Comparison of ENCODE assay signal across 25 mouse cellular contexts in the genomic region with DNA sequence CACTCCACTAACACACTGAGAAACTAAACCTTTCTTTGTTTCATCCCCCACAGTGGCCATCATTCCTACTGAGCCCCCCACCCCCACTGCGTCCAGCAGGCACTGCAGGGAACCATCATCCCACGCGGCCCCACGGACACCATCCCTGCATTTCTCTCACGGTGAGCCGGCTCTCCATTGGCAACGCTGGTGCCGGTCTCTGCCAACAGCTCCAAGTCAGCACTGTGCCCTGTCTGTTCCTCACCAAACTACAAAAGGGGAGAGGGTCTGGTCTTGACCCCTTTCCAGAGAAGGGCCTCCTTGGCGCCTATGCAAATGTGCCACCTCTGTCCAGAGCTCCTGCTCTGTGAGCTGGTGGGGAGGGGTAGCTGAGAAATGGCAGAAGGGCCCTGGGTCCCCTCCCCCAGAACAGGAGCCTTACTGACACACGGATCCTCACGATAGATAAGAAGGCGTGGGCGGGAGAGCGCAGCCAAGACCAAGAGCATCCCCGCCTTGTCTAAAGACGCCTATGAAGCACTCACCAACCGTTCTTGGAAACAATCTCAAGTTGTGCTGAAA.
DNase-seq lines count a peak whose midpoint lies in the region; ATAC-seq and TF ChIP-seq lines count a peak whose summit lies in the region.
"Had no signal": no experiment of that assay in that cellular context is flagged by ENCODE, and none has a peak within 500 bp of the region (broad histone marks: within the 10 kb centered on the region; RNA-seq: fewer than 3 reads in every experiment).

No protein-coding gene starts in this region.

- H3K4me2 ChIP-seq in hindbrain, embryonic 14.5 days (replicated peaks) = no peak overlapping the region
- no peak overlapping the region for H3K4me2 ChIP-seq in hindbrain, embryonic 11.5 days (replicated peaks; ENCODE audit: low read depth, low read length)
- H3K4me2 ChIP-seq in midbrain, postnatal 0 days (ENCODE audit: low read depth, low read length, poor library complexity, severe bottlenecking) = no peak overlapping the region
- H3K4me2 ChIP-seq in intestine, embryonic 16.5 days (ENCODE audit: low read depth, low read length) = no peak overlapping the region
- H3K4me2 ChIP-seq: forebrain, embryonic 15.5 days; heart, embryonic 11.5 days; kidney, embryonic 15.5 days; limb, embryonic 15.5 days; lung, embryonic 14.5 days had no signal

- no peaks in the 10 kb centered on the region for H3K36me3 ChIP-seq in hindbrain, embryonic 14.5 days (replicated peaks; ENCODE audit: control insufficient read depth, insufficient read depth)
- no peaks in the 10 kb centered on the region for H3K36me3 ChIP-seq in hindbrain, embryonic 11.5 days (ENCODE audit: control insufficient read depth, insufficient read depth, low read length)
- H3K36me3 ChIP-seq in midbrain, postnatal 0 days (ENCODE audit: insufficient read depth, low read length) = no peaks in the 10 kb centered on the region
- H3K36me3 ChIP-seq in midbrain, embryonic 10.5 days = no peaks in the 10 kb centered on the region
- no peaks in the 10 kb centered on the region for H3K36me3 ChIP-seq in intestine, embryonic 16.5 days (ENCODE audit: control insufficient read depth, insufficient read depth, low read length)
- H3K36me3 ChIP-seq: forebrain, embryonic 15.5 days; kidney, embryonic 15.5 days; limb, embryonic 15.5 days had no signal

- WGBS in hindbrain, embryonic 14.5 days = 59% methylated on average over 17 of the region's 17 CpGs
- WGBS in hindbrain, embryonic 11.5 days = 68% methylated on average over 17 of the region's 17 CpGs
- WGBS in midbrain, postnatal 0 days = 62% methylated on average over 17 of the region's 17 CpGs
- 77% methylated on average over 17 of the region's 17 CpGs for WGBS in midbrain, embryonic 10.5 days
- 73% methylated on average over 17 of the region's 17 CpGs for WGBS in intestine, embryonic 16.5 days

- peak; percentile 12 to 21 for DNase-seq in cerebellum, postnatal 14 days
- no peak for DNase-seq in cerebellum, adult 11 months
- DNase-seq in hindbrain, embryonic 14.5 days (ENCODE audit: low spot score) = no peak
- no peak for DNase-seq in hindbrain, embryonic 11.5 days (ENCODE audit: low spot score)
- DNase-seq in midbrain, postnatal 0 days (ENCODE audit: low spot score) = peak; percentile 57
- DNase-seq in midbrain, embryonic 10.5 days (ENCODE audit: low spot score) = no peak
- DNase-seq: adrenal gland, postnatal 10 days; cerebellum, adult 2 months; gastrocnemius, postnatal 14 days; heart, adult 11 months; kidney, postnatal 36 days; layer of hippocampus, adult 9-11 months; lung, embryonic 14.5 days; lung, postnatal 36 days; right cerebral cortex, adult 18-20 months; right cerebral cortex, postnatal 4 days; thymus, postnatal 36 days had no signal

- H3K4me1 ChIP-seq in hindbrain, embryonic 14.5 days (replicated peaks; ENCODE audit: control insufficient read depth, insufficient read depth, low read length) = no peaks in the 10 kb centered on the region
- no peaks in the 10 kb centered on the region for H3K4me1 ChIP-seq in hindbrain, embryonic 11.5 days (replicated peaks; ENCODE audit: control insufficient read depth, insufficient read depth, low read length)
- H3K4me1 ChIP-seq in midbrain, postnatal 0 days (ENCODE audit: insufficient read depth, low read length) = no peaks in the 10 kb centered on the region
- H3K4me1 ChIP-seq in midbrain, embryonic 10.5 days = peaks cover 10% of the 10 kb centered on the region
- peaks cover 4% of the 10 kb centered on the region; the same call in 1 of the 2 replicates for H3K4me1 ChIP-seq in intestine, embryonic 16.5 days (ENCODE audit: control insufficient read depth, insufficient read depth, low read length)
- H3K4me1 ChIP-seq: kidney, embryonic 15.5 days had no signal

- TF ChIP-seq CTCF in midbrain, postnatal 0 days (IDR thresholded peaks at IDR 0.05) = no peak

- H3K27me3 ChIP-seq in hindbrain, embryonic 14.5 days (ENCODE audit: control insufficient read depth, insufficient read depth, low read length) = no peaks in the 10 kb centered on the region
- H3K27me3 ChIP-seq in hindbrain, embryonic 11.5 days (ENCODE audit: control insufficient read depth, insufficient read depth, low read length) = no peaks in the 10 kb centered on the region
- H3K27me3 ChIP-seq in midbrain, postnatal 0 days (ENCODE audit: insufficient read depth, low read length) = no peaks in the 10 kb centered on the region
- H3K27me3 ChIP-seq in midbrain, embryonic 10.5 days (ENCODE audit: low read depth, poor library complexity, severe bottlenecking) = peaks cover 11% of the 10 kb centered on the region; the same call in 1 of the 2 replicates
- no peaks in the 10 kb centered on the region for H3K27me3 ChIP-seq in intestine, embryonic 16.5 days (replicated peaks; ENCODE audit: control insufficient read depth, insufficient read depth, low read length)
- H3K27me3 ChIP-seq: forebrain, embryonic 15.5 days had no signal

- no peak overlapping the region for H3K4me3 ChIP-seq in hindbrain, embryonic 14.5 days (replicated peaks; ENCODE audit: low read length)
- no peak overlapping the region for H3K4me3 ChIP-seq in hindbrain, embryonic 11.5 days (ENCODE audit: low read depth, low read length)
- no peak overlapping the region for H3K4me3 ChIP-seq in midbrain, postnatal 0 days (ENCODE audit: low read depth, low read length)
- no peak overlapping the region for H3K4me3 ChIP-seq in midbrain, embryonic 10.5 days
- H3K4me3 ChIP-seq in intestine, embryonic 16.5 days (ENCODE audit: low read length) = no peak overlapping the region
- H3K4me3 ChIP-seq: forebrain, embryonic 15.5 days; kidney, embryonic 15.5 days; limb, embryonic 15.5 days; megakaryocyte, embryonic 14.5 days had no signal

- no peaks in the 10 kb centered on the region for H3K9me3 ChIP-seq in hindbrain, embryonic 14.5 days (ENCODE audit: control insufficient read depth, low read length)
- no peaks in the 10 kb centered on the region for H3K9me3 ChIP-seq in hindbrain, embryonic 11.5 days (ENCODE audit: control insufficient read depth, low read length)
- H3K9me3 ChIP-seq in midbrain, postnatal 0 days (ENCODE audit: low read length) = no peaks in the 10 kb centered on the region
- H3K9me3 ChIP-seq in midbrain, embryonic 10.5 days (replicated peaks) = no peaks in the 10 kb centered on the region
- no peaks in the 10 kb centered on the region for H3K9me3 ChIP-seq in intestine, embryonic 16.5 days (ENCODE audit: control insufficient read depth, low read length)
- H3K9me3 ChIP-seq: forebrain, embryonic 15.5 days; kidney, embryonic 15.5 days; limb, embryonic 15.5 days had no signal

- no peak overlapping the region for H3K27ac ChIP-seq in hindbrain, embryonic 14.5 days
- H3K27ac ChIP-seq in hindbrain, embryonic 11.5 days (ENCODE audit: low read depth, low read length) = no peak overlapping the region
- H3K27ac ChIP-seq in midbrain, postnatal 0 days (ENCODE audit: low read depth, low read length) = no peak overlapping the region
- no peak overlapping the region for H3K27ac ChIP-seq in midbrain, embryonic 10.5 days (replicated peaks)
- no peak overlapping the region for H3K27ac ChIP-seq in intestine, embryonic 16.5 days (ENCODE audit: low read length)
- H3K27ac ChIP-seq: forebrain, embryonic 15.5 days; kidney, embryonic 15.5 days; limb, embryonic 15.5 days; liver, embryonic 14.5 days had no signal

- H3K9ac ChIP-seq in hindbrain, embryonic 14.5 days = no peak overlapping the region
- no peak overlapping the region for H3K9ac ChIP-seq in hindbrain, embryonic 11.5 days (ENCODE audit: low read depth, low read length)
- no peak overlapping the region for H3K9ac ChIP-seq in midbrain, postnatal 0 days (replicated peaks; ENCODE audit: low read length, poor library complexity, severe bottlenecking)
- H3K9ac ChIP-seq in intestine, embryonic 16.5 days (ENCODE audit: low read depth, low read length) = no peak overlapping the region
- H3K9ac ChIP-seq: forebrain, embryonic 15.5 days; kidney, embryonic 15.5 days; limb, embryonic 15.5 days; liver, embryonic 14.5 days; lung, embryonic 14.5 days had no signal

- peak; percentile 62; the same call in 1 of the 2 replicates for ATAC-seq in hindbrain, embryonic 14.5 days (ENCODE audit: low FRiP score)
- ATAC-seq in hindbrain, embryonic 11.5 days (ENCODE audit: low FRiP score) = no peak
- 0 out of 2 replicates have a peak, but pooled peaks have one; percentile 27 for ATAC-seq in midbrain, postnatal 0 days (ENCODE audit: low FRiP score)
- ATAC-seq in intestine, embryonic 16.5 days = no peak
- ATAC-seq: forebrain, embryonic 15.5 days; intestine, postnatal 0 days had no signal

Comparison
In these comparisons a context has a peak if more than half of its experiments do, and no peak if none do; other contexts are left out.
1. DNase-seq: peak in cerebellum, postnatal 14 days (2 of 2) and midbrain, postnatal 0 days (single experiment); none in cerebellum, adult 11 months (single experiment), hindbrain, embryonic 14.5 days (single experiment), hindbrain, embryonic 11.5 days (single experiment) and midbrain, embryonic 10.5 days (single experiment).
2. ATAC-seq: peak in hindbrain, embryonic 14.5 days (single experiment) and midbrain, postnatal 0 days (single experiment); none in hindbrain, embryonic 11.5 days (single experiment) and intestine, embryonic 16.5 days (single experiment).